Mouse (Mus musculus): Measurements from ENCODE around the gene Alcam.

DNA sequence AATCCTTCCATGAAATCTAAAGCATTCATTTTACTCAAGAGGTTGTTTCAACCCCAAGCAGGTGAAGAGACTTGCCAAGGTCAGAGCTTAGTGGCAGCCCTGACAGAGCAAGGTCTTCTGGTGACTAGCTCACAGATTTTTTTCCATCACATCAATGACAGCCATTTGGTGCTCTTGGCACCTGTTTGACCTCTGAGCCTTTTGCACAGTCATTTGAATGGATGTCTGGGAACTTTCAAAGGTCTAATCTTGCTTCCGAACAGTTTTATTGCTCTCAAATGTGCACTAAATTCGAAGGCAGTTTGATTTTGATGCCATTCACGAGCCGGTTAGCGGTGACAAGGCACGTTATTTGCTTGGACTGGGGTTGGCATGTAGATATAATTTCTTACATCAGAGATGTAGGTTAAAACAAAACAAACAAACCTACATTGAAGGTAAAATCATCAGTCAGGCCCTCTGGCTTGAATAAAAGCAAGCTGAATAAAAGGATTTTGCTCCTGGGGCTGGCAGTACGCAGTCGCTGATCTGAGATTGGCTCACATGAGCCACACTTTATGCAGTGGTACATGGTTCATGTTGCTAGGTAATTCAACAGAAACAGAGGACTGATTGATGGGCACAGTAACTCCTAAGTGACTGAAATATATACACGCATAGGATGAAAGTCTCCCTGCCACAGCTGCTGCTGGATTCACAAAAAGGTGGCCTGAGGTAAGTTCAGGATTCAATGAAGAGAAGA, 150.9 kb downstream of the Alcam start:
- TF ChIP-seq POLR2AphosphoS2 (IDR thresholded peaks at IDR 0.05; ENCODE audit: insufficient read length, low read depth) (no peak), POLR2A (IDR thresholded peaks at IDR 0.05; ENCODE audit: insufficient read length, low read depth) (no peak), USF1 (IDR thresholded peaks at IDR 0.05; ENCODE audit: low read depth) (no peak), TCF3 (IDR thresholded peaks at IDR 0.05; ENCODE audit: insufficient read length, low read depth) (no peak), TCF12 (IDR thresholded peaks at IDR 0.05; ENCODE audit: insufficient read depth, poor library complexity, severe bottlenecking) (no peak), E2F4 (IDR thresholded peaks at IDR 0.05; ENCODE audit: insufficient read depth) (no peak), MYOD1 (IDR thresholded peaks at IDR 0.05; ENCODE audit: control insufficient read depth in 1 of 3, insufficient read length in 2 of 3, low read depth in 2 of 3) (no peak), CEBPB (IDR thresholded peaks at IDR 0.05; ENCODE audit: insufficient read depth, poor library complexity, severe bottlenecking) (no peak), MYOG (IDR thresholded peaks at IDR 0.05; ENCODE audit: control insufficient read depth in 1 of 3, insufficient read depth in 1 of 3, insufficient read length in 2 of 3, low read depth in 2 of 3) (no peak), MAX (IDR thresholded peaks at IDR 0.05; ENCODE audit: low read depth) (no peak), SRF (IDR thresholded peaks at IDR 0.05; ENCODE audit: control insufficient read depth, insufficient read length, low read depth) (no peak)

Data from myocyte (in vitro differentiated cells).